Mouse (Mus musculus) layer of hippocampus, postnatal 10 days (tissue): ENCODE results near the gene Xpr1. TPM values are rescaled to one million over a fixed set of nuclear protein-coding genes. Genes with fewer than 3 reads are reported as not detected.

ENCODE experiments used
- DNase-seq, 2 experiments: peaks; one replicate each; pipeline ENCODE4 v3.0.0; 2021; ENCODE audit warnings: low spot score in 2 of 2
- total RNA-seq, 2 experiments: library from RNA; stranded (reverse); gene quantifications; 2 replicates each; pipeline ENCODE4 v1.2.3; 2021

The Xpr1 gene
- total RNA-seq, 2 experiments from 2014 or later, result 99.4 to 105 TPM

DNA sequence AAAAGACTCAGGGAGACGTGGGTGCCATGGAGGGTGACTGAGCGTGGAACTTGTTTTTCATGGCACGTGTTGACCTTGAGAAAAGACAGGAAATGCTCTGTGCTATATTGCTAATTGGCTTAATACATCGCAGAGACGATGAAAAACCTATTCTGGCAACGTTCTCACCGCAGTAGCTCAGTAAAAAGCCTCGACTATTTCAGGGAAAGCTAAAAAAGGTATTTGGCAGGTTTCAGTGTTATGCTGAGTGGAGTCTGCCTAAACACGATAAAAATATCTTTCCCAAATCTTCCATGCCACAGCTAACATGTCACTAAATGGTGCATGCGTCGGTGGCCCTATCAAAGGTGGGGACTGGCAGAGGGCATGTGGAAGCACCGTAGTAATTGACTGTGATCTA lies 164.1 kb downstream of the Xpr1 start:
- no peak for DNase-seq

DNA sequence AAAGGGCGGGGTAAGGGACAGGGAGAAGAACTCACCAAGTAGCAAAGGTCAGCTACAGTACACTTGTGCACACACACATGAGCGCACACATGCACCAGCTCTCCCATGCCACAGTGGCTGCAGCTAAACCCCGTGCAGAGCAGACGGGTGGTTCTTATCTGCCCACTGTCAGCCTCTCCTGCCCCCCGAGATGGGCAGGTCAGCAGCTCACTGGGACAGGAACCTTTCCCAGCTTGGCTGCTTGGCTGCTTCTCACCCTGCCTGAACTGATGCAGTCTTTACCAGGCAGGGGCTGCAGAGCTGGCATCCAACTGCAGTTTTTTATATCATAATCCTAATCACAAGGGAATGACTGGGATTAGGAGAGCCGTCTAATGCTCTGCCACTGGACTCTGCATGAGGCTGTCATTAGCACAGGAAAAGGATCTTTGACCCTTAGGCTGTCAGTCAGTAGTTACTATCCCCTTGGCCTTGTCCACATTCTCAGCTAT lies 164.5 kb downstream of the Xpr1 start:
- no peak for DNase-seq

DNA sequence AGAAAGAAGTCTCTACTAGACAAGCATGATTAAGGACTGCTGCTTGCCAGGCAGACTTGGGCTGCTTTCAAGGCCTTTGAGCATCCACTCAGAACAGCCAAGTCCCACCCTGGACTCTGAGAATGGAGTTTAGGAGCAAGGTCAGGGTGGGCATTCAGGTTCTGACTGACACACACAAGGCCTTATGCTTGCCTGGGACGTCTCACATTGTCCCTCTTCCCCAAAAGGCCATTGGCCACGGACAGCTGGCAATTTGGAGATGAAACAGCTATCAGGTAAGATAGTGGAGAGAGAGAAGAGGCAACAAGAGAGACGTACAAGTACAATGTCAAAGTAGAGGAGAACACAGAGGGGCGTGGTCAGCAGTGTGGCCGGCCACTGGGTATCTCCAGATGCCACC lies 165.6 kb downstream of the Xpr1 start:
- no peak for DNase-seq

DNA sequence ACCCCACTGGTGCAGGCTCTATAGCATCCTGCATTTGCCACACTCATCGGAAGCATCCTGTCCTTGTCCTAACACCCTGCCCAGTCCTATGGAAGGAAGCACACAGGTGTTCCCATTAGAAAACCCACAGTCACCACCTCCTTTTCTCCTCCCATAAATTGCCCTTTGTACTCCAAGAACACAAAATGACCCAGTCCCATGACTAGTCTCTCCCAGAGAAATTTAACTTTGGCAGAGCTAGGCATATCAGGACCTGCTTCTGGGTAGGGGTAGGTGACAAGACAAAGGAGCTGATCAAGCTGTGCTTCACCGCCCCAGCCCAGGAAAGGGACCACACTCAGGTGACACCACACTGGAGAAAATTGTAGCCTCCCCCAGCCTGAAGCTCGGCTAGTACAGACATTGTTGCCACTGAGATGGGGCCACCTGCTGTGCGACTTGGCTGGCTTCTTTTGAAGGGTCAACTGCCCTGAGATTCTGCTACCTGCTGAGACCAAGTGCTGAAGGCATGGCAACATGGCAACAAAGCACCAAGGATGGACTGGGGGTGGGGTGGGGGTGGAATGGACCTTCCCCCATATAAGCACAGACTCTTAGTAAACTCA lies 166.6 kb downstream of the Xpr1 start:
- no peak for DNase-seq

DNA sequence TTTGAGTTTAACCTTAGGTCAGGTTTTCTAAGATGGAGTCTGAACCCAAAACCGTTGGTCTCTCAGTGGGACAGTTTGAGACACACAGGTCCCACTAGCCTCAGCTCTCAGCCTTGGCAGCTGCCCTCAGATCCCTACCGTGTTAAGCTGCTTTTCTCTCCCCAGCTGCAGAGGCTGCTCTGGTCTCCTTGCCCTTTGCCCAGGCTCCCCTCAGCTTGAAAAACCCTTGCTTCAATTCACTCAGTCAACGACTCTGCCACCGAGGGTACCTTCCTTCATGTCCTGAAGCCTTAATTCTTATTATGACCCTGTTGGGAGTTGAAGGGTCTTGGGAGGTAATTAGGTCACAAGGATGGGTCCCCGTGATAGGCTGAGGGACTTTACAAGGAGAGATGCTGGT lies 167.3 kb downstream of the Xpr1 start:
- DNase-seq, result no peak

DNA sequence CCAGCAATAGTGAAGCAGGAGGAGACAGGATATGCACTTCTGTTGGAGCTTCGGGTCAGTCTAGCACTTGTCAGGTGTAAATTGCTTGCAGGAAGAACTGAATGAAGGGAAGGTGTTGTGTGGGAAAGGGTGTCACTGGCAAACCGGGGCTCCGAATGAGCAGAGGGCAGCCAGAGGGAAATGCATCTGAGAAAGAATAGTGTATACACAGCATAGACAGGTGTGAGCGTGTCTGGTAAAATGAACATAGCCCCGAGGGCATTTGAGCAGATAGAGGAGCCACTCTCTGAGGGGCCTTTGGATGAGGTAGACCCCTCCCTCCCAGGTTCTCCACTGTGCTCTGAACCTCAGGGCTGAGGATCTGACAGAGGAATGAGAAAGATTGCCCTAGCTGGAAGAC lies 169.2 kb downstream of the Xpr1 start:
- DNase-seq, result no peak

DNA sequence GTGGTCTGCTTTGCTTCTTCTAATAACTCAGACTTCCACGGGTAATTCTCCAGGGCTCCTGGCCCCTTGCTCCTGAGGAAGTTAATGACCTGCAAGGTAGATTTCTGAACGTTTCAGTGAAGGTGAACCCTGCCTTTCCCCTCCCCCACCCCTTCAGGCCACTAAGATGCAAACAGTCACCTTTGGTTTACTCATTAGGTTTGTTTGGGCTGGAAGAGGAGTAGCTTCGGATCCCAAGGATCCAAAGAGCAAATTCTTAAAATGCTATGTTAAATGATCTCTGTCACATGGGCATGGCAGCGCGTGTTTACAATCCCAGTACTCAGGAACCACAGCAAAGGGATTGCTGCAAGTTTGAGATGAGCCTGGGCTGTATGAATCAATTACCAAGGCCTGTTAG lies 169.8 kb downstream of the Xpr1 start:
- DNase-seq, result no peak

DNA sequence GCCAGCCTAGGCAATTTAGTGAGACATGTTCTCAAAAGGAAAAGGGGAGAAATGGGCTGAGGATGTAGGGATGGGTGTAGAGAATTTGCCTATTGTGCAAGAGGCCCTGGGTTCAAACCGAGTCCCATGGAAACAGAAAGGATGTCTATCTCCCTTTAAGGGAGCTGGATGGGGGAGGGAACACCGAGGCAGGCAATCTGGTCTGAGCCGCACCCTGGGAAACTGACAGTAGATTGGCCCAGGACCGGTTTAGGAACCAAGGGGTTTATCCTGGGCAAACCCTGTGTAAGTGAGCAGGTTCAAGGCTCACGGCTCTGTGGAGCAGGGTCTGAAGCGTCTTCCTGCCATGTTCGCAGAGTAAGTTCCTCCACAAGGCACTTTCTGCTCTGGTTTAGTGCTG lies 171.7 kb downstream of the Xpr1 start:
- DNase-seq, result no peak

DNA sequence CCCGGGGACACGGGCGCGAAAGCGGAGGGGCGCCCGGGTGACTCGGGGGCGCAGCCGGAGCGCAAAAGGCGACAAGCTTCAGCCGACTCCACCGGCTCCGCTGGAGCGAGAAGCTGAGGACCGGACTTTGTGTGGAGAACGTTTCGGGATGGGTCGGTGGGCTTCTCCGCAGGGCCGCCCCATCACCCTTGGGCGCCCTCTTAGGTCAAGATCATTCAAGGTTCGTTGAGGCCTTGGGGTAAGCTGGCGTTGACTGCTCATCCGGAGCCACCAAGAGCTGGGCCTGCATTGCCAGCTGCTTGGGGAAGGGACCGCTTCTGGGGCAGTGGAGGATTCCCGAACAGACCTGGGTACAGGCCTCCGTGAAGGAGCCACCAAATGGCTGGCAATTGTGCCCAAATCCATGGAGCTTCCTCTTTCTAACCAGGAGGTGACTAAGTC lies 172.4 kb downstream of the Xpr1 start:
- no peak for DNase-seq

DNA sequence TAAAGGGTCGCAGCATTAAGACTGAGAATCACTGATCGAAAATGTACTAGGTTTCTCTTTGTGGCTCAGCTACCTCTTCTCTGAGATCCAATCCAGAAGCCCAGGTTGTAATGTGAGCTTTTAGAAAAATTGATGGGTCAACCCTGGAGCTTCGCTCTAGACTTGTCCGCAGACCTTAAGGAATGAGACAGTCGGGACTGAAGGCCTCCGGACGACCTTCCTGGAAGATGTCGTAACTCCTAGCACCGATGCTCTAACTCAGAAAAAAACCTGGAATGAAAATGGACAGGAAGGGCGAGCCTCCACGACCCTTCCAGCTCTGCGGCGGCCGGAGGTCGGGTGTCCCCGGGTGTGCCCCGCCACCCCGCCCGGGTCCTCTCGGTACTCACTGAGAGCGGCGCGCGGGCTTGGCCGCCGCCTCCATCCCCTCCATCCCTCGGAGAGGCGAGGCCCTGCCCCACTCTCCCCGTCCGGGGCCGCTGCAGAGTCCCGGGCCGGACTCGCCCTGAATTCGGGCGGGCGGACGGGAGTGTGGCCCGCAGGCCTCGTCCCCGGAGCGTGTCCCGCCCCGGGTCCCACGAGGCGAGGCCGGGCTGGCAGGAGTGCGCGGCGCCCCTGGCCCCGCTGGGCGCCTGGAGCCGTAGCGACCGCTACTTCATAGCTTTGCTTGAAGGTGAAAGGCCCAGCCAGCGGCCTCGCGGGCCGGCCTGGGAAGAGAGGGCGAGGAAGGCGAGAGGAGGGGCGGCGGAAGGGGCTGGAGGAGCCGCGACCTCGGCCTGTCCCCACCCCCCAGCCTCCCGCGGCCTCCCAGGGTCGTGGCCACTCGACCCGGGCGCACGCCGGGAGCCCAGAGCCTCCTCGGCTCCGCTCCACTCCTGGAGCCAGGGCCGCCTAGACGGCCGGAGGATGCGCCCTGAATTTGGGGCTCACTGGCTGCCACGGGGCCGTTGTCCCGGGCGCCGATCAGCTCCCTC lies 173.1 kb downstream of the Xpr1 start, which contains the start of gene BC034090:
BC034090 (minus strand) TSS at position 648 of the 974 bp plus-strand sequence.
- peak in 1 of 2 experiments; percentile 61 for DNase-seq

DNA sequence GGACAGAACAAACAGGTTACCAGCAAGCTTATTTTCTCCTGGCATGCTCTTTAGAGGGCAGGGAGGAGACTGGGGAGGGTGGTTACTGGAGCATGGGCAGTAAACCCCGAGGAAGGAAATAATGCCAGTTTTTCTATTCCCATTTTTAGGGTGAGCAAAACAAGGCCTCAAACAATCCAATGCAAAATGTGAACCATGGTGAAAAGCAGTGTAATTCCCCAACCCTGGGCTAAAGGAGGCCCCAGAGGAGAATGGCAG lies 174.8 kb downstream of the Xpr1 start:
- no peak for DNase-seq

DNA sequence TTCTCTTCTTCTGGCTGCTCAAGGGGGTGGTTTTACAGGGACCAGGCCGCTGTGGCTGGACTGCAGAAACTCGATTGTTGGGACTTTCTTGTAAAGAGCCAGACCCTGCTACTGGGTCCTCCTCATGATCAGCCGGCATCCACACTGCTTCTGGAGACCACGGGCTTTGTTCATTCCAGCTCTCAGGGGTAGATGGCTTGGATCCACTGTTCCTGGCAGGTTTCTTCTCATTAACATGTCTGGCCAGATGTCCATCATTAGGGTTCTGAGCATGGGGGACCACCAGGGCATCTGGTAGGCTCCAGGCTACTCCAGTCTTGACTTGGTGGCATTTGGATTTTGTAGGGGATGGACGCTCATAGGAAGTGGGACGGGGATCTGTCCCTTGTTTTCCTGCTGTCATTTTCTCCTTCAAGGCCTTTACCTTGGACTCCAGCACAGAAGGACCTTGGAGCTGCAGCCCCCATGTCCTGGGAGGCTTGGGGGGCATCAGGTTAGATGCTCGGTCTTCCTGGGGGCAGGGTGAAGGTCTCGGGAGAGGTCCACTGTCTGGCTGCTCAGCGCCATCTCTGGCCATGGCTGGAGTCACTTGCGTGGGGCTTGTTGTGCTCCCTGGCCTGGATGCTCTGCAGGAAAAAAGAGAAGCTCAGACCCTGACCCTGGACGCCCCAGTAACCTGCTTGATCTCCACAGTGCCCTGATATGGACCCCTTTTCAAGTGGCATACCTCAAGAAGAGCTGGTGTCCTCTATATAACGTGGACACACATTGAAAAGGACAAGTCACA lies 175.3 kb downstream of the Xpr1 start:
- no peak for DNase-seq

DNA sequence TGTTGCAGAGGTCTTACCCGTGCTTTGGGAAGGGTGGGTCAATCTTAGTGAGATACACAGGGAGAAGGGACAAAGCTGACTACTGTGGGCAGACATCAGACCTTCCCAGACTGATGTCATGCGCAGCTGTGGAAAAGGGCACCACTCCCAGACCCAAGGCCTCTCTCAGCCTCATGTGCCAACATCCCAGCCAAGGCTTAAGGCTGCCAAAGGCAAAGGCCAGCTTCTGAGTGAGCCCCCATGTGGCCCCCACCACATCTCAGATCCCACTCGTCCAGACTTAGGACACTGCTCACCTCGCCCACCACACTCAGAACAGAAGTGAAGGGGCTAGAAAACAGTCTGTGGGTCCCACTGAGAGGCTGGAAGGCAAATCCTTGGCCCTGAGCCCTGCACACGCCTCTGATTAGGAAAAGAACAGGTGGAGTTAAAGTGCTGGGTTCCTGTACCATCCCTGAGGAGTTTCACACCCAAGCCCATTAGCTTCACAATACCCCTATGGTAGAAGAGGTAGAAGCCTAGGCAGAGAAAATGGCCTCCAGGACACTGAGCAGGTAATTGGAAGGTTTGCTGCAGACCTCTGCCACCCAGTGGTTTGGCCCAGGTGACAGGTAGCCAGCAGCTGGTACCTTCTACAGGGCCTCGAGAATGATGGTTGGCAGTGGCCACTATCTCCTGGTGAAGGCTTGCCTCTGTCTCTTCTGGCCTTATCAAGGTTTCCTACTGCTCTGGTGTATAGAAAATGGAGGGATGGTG lies 177.1 kb downstream of the Xpr1 start:
- peak in 1 of 2 experiments; percentile 25 for DNase-seq

DNA sequence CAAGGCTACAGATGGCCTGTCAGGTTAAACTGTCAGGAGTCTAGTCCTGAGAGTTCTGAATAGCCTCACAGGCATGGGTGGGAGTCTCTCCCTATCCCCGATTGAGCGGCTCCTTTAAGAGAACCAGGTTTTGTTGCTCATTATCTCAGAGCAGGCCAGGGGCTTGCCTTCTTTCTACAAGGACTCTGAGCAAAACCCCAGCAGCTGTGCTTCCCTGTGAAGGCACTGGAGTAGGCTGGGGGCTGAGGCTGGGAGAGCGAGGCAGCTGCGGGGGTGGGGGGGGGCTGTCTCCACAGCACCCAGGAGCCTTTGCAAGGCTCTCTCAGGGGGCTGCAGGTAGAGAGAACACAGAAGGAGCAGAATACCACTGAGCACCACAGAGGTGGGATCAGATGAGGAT lies 178.0 kb downstream of the Xpr1 start:
- DNase-seq, result no peak

DNA sequence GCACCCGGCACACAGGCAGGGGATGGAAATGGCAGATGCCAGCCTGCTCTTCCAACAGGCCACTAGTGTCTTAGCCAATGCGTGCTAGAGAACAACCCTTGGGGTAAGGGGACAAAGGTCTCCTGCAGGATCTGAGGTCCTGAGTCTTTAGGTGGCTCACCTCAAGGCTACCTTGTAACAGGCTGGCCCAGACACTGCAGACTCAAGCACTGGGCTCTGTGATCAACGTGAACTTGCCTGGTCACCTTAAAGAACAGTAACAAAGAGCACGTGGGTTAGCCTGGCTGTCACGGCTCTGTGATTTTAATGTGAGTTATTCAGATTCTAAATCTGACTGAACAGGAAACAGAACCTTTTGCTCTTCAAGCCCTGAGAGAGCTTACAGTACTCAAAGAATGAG lies 179.1 kb downstream of the Xpr1 start:
- DNase-seq, result no peak

DNA sequence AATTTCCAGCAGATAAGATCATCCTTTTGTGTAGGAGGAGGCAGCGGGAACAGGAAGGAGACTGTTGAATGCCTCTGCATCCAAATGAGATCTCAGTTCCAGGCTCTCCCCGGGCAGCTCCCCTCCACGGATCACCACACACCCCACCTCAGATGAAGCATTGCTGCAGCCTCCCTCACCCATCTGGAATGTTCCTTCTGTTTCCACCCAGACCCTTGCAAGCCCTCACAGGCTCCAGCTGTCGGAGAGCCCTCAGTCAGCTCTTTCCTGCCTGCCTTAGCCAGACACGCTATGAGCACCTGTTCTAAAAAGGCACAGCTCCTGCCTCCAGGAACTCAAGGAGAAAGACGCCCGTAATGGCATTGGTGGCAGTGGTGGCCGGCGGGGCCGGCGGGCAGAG lies 179.8 kb downstream of the Xpr1 start:
- DNase-seq, result peak; percentile 11 to 30

DNA sequence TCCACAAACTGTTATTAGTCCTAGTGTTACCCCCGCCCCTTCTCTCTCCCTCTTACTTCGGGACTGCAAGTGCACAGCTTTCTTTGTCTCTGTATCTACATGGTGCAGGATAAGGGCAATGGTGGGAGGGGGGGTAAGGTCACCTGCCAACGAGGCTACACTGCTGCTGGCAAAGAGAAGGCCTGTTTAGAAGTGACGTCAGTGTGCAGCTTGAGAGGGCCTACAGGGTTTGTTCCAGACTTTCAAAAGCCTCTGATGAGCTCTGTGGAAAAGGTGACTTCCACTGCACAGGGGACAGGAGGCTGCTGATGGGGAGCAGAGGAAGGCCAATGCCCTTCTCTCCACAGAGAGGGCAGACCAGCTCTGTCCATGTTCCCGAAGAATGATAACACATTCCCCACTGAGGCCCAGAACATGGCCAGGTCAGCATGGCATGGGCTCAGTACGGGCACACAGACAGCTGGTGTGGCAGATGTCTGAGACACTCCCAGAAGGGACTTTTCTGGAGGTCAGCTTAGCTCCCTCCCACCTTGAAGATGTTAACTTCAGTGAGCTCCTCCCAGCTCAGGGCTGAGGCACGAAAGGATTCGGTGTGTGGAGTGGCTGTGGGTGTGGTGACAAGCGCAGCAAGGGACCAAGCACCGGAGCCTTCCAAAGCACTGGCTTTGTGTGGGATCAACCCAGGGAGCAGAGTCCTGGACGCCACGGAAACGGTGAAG lies 180.8 kb downstream of the Xpr1 start:
- DNase-seq, result peak in 1 of 2 experiments; percentile 15

DNA sequence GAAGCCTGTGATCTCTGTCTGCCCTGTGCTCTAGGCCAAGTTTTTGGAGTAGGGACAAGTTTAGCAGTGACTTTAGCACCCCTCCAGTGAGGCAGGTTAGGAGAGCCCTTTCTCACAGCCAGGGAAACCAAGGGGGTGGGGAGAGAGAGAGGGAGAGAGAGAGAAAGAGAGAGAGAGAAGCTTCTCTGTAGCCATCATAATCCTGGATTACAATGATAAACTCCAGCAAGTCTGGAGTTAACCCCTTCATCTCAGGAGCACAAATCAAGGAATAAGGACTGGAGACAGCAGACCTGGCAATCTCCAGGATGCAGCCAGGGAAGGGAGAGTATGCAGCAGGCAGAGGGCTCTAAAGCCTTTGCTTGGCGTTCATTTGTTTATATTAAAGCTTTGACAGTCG lies 181.6 kb downstream of the Xpr1 start:
- no peak for DNase-seq

DNA sequence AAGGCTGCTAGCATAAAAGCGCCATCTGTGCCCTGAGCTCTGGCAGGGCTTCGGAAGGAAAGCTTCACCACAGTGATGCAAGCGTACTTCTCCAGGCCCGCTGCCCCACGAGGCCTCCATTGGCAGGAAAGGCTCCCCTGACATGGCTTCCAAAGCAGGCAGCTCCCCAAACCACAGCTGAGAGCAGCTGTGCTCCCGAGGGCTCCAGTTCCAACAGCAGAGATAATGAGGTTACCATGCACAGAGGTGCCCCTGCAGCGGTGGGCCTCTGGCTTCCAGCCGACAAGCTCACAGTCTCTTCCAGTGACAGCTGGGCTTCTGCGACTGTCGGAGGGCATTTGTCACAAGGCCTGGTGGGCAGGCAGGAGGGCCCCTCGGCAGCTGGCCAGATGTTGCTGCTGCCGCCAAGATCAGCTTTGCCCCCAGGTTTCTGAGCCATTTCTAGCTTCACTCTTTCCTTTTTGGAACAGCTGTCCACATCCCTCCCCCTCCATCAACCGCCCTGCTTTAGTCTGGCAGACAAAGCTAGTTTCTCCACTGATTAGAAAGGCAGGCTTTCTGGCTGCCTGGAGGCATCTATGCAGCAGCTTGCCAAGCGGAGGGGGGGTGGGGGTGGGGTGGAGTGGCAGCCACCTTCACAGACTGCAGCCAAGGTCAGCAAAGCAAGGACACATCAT lies 183.1 kb downstream of the Xpr1 start:
- peak; percentile 71 to 75 for DNase-seq

DNA sequence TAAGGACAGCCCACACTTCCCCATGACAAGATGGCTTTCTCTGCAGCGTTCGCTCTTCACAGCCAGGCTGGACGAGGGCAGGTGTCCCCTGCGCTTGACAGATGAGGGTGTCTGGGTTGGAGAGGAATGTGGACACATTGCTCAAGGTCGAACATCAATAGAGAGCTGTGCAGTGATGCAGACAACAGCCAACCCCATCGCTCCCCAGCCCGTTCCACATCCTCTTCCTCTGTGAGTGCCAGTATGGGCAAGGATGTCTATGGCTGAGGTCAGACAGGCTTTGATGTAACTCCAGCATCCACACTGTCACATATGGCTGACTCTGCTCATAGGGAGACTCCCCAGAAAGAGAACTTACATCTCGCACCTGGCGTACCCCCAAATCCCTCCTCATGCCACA lies 183.8 kb downstream of the Xpr1 start:
- DNase-seq, result no peak
